Mouse (Mus musculus) brown adipose tissue, adult 24 weeks (tissue): Measurements from ENCODE around the gene Psmd10. TPM values are rescaled to one million over a fixed set of nuclear protein-coding genes. Genes with fewer than 3 reads are reported as not detected.
A peak's percentile ranks its signal among the peaks of the same experiment; 100 is the strongest.

Experiments
- H3K27ac ChIP-seq: fragments of 200-500 bp; replicated peaks from 2 replicates; pipeline ENCODE4 v1.5.1; 2012; ENCODE audit warnings: low read depth, mild to moderate bottlenecking, low read length
- H3K4me1 ChIP-seq: fragments of 200-500 bp; 2 replicates; pipeline ENCODE4 v1.6.1; 2012; ENCODE audit warnings: low read length, mixed read lengths; ENCODE audit not compliant: control insufficient read depth, insufficient read depth, insufficient read length
- H3K4me3 ChIP-seq: fragments of 200-500 bp; 2 replicates; pipeline ENCODE4 v1.5.1; 2012; ENCODE audit warnings: low read depth, mild to moderate bottlenecking, low read length, moderate library complexity; ENCODE audit not compliant: insufficient read depth
- polyA plus RNA-seq: library from polyadenylated mRNA; stranded (reverse); fragments of >200 nt; gene quantifications from 2 replicates; pipeline ENCODE4 v1.2.4, GENCODE M21; 2012; ENCODE audit not compliant: missing spikeins, insufficient read depth, insufficient read length

Psmd10 gene
- polyA plus RNA-seq = 23.5 and 25.7 TPM in 2 replicates

DNA sequence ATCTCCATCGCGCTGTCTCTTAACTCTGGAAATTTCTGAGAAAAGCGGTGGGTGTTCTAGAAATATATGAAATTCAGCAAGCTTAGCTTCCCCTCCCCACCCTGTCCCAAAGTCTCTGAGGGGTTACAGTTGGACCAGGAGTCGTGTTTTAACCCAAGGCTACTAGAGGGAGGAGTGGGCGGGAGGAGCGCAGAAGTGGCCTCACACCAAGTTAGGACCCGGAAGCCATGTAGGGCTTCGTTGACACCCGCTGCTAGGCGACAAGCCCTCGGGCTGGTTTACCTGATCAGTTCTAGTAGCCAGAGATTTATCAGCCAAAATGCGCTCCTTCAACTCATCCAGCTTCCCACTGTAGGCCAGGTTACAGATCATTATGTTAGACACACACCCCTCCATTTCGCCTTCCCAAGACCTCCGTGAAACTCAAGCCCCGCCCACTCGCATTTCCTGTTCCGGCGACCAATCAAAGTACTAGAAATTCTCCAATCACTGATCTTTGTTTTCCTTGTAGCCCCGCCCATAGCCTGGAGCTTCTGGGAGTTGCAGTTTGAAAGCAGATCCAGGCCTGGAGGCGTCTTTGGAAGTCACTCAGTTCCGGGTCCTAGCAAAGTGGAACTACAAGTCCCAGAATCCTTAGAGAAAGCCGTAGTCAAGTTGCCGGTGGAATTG lies at the start of gene Psmd10, which contains the start of gene Atg4a:
Psmd10 (minus strand) TSS at position 457 of the 669 bp plus-strand sequence.
Atg4a (plus strand) TSS at position 636 of the 669 bp plus-strand sequence.
- H3K4me3 ChIP-seq = peak within 1 kb of the TSS; percentile 96
- H3K27ac ChIP-seq = peak within 1 kb of the TSS; percentile 87
- no peaks in the 10 kb centered on the region for H3K4me1 ChIP-seq

DNA sequence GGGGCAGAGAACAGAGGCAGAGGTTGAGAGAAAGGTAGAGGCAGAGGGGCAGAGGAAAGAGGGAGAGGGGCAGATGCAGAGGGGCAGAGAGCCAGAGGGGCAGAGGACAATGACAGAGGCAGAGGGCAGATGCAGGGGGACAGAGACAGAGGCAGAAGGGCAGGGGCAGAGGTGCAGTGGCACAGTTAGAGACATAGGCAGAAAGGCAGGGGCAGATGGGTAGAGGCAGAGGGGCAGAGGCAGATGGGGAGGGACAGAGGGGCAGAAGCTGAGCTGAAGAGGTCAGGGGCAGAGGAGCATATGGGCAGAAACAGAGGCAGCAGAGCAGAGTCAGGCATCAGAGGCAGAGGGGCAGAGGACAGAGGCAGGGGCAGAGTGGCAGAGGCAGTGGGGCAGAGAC lies 42.4 kb upstream of the Psmd10 start:
- H3K27ac ChIP-seq = no peak overlapping the region
- H3K4me1 ChIP-seq = no peaks in the 10 kb centered on the region

DNA sequence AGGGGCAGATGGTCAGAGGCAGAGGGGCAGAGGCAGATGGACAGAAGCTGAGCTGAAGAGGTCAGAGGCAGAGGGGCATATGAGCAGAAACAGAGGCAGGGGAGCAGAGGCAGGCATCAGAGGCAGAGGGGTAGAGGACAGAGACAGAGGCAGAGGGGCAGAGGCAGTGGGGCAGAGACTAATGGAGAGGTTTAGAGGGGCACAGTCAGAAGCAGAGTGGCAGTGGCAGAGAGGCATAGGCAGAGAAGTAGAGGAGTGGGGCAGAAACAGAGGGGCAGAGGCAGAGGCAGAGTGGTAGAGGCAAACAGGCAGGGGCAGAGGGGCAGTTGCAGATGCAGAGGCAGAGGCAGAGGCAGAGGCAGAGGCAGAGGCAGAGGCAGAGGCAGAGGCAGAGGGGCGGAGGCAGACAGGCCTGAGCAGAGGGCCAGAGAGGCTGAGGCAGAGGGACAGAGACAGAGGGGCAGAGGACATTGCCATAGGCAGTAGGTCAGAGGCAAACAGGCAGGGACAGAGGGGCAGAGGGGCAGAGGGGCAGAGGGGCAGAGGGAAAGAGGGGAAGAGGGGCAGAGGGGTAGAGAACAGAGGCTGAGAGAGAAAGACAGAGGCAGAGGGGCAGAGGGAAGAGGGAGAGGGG lies 41.5 kb upstream of the Psmd10 start:
- Histone ChIP-seq H3K27ac (no peak overlapping the region), H3K4me1 (no peaks in the 10 kb centered on the region), H3K4me3 (no peak overlapping the region)

More for the DNA sequence above, 42.4 kb upstream of the Psmd10 start:
- H3K4me3 ChIP-seq = no peak overlapping the region

- Histone ChIP-seq H3K27ac (no peak overlapping the region), H3K4me3 (no peak overlapping the region), H3K4me1 (no peaks in the 10 kb centered on the region)
These were observed 40.5 kb upstream of the Psmd10 start for GRCm38 (mm10) chrX:140996909-140997516.

- Histone ChIP-seq H3K27ac (no peak overlapping the region), H3K4me3 (no peak overlapping the region), H3K4me1 (peaks cover 20% of the 10 kb centered on the region)
These were observed 28.7 kb upstream of the Psmd10 start for GRCm38 (mm10) chrX:140985256-140985655.

DNA sequence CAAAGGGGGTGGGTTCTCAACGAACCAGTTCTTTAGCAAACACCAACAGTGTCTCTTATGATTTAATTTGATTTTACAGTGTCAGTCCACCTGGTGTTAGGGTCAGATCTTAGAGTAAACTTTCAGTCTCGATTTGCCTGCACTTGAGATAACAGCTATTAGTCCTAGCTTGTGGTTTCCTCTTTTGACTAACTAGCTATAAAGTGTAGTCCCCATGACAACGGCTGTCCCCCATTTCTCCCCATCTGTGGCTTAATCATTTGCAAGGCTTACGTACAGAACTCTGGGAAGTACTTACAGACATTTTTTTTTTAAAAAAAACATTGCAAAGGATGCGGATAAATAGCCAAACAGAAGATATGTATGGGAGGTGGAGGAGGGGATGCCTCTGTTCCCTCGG lies 28.3 kb upstream of the Psmd10 start:
- Histone ChIP-seq H3K4me1 (peaks cover 22% of the 10 kb centered on the region), H3K27ac (peak overlapping the region; percentile 17), H3K4me3 (no peak overlapping the region)

DNA sequence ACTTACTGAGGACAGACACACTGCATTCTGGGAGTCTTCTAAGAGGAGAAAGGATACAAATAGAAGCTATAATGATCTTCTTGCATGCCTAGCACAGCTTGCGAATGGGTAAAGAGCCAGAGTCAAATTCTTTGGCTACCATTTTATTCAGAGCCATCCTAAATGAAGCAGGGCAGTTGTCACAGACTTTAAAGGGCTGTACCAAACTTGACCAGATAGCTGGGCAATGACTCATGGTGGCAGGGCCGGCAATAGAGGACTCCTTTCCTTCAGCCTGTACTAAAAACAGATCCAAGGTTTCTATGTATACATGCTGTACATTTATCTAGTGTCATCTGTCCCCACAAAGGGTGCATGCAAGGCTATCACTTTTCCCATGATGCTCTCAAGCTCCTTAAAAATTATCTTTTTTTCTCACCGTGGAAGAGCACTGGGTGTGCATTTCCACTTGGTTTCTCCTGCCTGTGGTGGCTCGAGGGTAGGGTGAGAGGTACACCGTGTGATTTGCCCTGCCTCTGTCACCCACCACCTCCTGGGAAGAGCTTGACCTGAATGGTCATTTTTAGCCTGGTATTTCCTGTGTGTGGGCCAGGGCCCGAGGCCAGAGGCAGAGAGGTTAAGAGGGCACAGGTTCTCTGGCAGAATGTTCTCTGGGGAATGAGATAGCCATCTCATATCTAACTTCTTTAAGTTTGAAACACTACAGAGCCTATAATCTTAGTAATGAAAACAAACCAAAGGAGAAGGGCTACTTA lies 26.9 kb upstream of the Psmd10 start:
- Histone ChIP-seq H3K4me1 (peaks cover 22% of the 10 kb centered on the region), H3K27ac (peak overlapping the region; percentile 58), H3K4me3 (no peak overlapping the region)

- peak overlapping the region; percentile 43; the same call in 1 of the 2 replicates for H3K27ac ChIP-seq
- H3K4me1 ChIP-seq = peaks cover 22% of the 10 kb centered on the region
- no peak overlapping the region for H3K4me3 ChIP-seq
These were observed 23.6 kb upstream of the Psmd10 start for GRCm38 (mm10) chrX:140980163-140980562.

DNA sequence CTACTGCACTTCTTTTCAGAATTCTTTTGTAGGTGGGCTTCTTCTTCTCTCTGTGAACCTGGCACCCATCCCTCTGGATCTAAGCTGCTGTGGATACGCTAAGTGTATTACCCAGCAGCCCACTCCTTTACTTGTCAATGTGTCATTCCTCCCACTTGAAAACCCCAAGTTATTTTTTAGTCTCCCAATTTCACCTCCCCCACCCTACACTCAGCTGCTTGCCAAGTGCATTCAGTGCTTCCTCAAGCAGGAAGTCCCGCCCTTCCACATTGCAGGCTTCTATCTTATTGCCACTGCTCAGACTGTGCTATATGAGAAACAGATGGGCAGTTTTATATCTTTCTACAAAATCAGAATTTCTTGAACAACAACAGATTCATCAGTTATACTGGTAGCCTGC lies 23.0 kb upstream of the Psmd10 start:
- Histone ChIP-seq H3K27ac (peak overlapping the region; percentile 38), H3K4me1 (peaks cover 19% of the 10 kb centered on the region), H3K4me3 (no peak overlapping the region)

GRCm38 (mm10) chrX:140978943-140979342 lies 22.4 kb upstream of the Psmd10 start:
- H3K27ac ChIP-seq = peak overlapping the region; percentile 38
- H3K4me3 ChIP-seq = no peak overlapping the region

DNA sequence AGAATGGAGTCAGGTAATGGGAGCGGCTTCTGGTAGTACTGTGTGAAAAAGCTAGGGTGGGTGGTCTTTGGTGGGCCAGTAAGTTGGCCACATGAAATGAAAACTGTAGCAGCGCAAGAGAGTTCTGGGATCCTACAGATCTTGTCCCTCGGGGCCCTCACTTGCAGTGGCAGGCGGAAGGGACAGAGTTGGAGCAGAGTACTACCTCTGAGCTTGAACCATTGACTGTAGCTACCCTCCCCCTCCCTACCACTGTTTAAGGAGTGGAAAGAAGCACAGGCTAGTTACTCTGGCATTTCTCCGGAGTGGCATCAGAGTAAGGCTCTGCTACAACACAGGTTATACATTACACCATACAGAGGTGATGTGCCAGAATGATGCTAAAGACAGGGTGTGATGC lies 431 bp upstream of the Psmd10 start:
- no peaks in the 10 kb centered on the region for H3K4me1 ChIP-seq
- peak overlapping the region; percentile 82 for H3K4me3 ChIP-seq
- H3K27ac ChIP-seq = 0 out of 2 replicates have a peak overlapping the region, but pooled peaks have one; percentile 42

More at GRCm38 (mm10) chrX:140978943-140979342, 22.4 kb upstream of the Psmd10 start:
- peaks cover 19% of the 10 kb centered on the region for H3K4me1 ChIP-seq

- Histone ChIP-seq H3K4me3 (no peak overlapping the region), H3K4me1 (no peaks in the 10 kb centered on the region), H3K27ac (no peak overlapping the region)
These were observed 2.9 kb downstream of the Psmd10 start for GRCm38 (mm10) chrX:140953618-140954017.

DNA sequence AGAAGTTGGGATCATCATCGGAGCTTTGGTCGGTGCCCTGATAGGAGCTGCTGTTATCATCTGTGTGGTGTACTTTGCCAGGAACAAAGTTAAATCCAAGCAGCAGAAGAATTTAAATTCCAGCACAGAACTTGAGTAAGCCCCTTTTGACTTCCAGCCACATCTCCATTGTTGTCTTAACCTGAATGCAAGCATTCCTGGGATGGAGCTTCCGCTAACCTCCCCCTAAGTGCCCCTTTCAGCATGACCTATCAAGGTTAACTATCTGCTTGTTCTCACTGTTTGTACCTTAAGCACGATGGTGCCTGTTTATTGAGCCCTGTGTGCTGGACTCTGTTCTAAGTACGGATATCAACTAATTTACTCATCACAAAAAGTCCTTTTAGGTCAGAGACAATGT lies 20.3 kb downstream of the Psmd10 start:
- no peak overlapping the region for H3K27ac ChIP-seq
- H3K4me1 ChIP-seq = no peaks in the 10 kb centered on the region
- no peak overlapping the region for H3K4me3 ChIP-seq

DNA sequence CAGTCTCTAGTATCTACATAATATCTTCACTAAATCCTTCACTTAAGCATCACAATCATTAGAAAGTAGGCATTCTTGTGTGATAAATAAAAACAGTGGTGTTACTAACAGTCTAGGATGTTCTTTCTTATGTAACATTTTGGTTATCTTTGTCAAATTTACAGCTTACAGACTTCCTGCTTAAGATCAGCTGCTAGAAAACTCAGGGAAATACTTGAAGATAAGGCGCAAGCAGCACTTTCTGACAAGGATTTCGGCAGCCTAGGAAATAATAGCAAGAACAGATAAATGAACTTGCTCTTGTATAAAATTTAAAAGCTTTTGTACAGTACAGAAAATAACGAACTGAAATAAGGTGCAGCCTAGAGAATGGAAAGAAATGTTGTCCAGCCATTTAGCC lies 23.3 kb downstream of the Psmd10 start:
- H3K27ac ChIP-seq = no peak overlapping the region
- no peaks in the 10 kb centered on the region for H3K4me1 ChIP-seq
- no peak overlapping the region for H3K4me3 ChIP-seq

GRCm38 (mm10) chrX:140932066-140932465 lies 24.5 kb downstream of the Psmd10 start:
- Histone ChIP-seq H3K4me3 (no peak overlapping the region), H3K4me1 (no peaks in the 10 kb centered on the region), H3K27ac (no peak overlapping the region)
